Mouse (Mus musculus): ENCODE data around the gene Ahcyl2.

The Ahcyl2 gene

GRCm38 (mm10) chr6:29770672-29771321 is 3.0 kb downstream of the Ahcyl2 start:
- DNase-seq (ENCODE audit: low read depth) = no peak

DNA sequence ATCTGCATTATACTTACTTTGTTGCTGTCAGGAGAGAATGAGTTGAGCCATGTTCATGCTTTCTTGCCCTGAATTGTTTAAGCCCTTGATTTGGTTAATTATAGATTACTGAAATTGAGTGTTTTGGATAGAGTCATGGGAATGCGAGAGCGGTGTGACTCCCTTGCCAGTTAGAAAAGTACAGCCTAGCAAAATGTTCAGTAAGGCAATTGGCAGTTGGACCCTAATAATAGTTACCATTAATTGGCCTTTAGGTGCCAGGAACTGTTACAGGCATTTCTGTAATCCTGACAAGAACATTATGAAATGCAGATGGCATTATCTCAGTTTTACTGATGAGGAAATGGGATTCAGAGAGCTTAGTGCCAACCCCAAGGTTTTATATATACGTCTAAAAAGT is 4.4 kb downstream of the Ahcyl2 start:
- no peak for DNase-seq (ENCODE audit: low read depth)

- DNase-seq (ENCODE audit: low read depth) = no peak
Observed at GRCm38 (mm10) chr6:29774161-29774560, 6.3 kb downstream of the Ahcyl2 start.

DNA sequence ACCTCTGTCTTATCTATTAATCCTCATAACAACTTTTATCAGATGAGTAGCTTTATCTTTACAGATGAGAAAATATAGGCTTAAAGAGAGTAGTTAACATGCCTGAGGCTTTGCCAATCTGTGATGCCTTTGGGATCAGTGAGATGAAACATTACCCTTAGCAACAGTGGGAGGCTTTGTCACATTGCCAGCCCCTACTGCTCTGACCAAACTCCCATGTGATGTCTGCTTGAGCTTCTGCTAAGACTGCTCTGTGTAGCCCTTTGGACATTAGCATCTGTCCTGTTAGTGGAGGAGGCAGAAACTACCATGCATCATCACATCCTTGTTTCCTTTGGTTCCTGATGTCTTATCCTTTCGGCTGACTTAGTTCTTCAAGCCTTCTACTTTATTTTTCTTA is 7.8 kb downstream of the Ahcyl2 start:
- DNase-seq (ENCODE audit: low read depth) = no peak

DNA sequence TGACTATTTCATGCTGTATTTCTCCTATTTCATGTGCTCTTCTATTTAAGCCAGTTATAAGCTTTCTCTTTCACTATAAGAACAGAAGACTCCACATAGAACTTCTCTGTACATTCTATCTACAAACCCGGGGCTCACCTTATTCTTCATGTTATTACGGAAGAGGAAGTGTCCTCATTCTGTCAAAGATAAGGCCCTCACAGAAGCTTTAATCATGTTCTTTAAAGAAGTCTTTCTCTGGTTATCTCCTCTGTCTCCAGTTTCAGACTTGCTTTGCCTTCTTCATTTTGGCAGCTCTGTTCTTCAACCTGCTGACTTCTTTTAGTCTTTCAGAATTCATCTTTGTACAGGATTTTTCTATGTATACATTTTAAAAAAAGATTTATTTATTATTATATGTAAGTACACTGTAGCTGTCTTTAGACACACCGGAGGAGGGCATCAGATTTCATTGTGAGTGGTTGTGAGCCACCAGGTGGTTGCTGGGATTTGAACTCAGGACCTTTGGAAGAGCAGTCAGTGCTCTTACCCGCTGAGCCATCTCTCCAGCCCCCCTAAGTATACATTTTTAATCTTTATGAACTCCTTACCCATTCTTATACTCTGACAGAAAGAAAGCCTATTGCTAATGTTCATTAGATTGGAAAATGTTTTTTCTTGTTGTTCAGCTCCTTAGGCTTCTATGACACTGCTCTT is 8.9 kb downstream of the Ahcyl2 start:
- peak; percentile 31 for DNase-seq (ENCODE audit: low read depth)

DNA sequence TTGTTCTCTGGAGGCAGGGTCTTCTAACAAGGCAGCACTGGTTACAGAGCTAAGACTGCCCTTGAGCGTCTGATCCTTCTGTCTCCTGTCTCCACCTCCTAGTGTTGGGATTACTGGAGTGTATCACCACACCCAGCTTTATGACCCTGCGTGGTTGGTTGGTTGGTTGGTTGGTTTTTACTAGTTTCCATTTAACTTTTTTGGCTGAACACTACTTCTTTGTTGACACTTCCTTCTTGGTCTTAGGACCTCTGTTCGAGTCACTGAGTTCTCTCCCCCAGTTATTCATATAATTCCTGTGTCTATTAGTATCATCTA is 9.4 kb downstream of the Ahcyl2 start:
- DNase-seq (ENCODE audit: low read depth) = no peak

DNA sequence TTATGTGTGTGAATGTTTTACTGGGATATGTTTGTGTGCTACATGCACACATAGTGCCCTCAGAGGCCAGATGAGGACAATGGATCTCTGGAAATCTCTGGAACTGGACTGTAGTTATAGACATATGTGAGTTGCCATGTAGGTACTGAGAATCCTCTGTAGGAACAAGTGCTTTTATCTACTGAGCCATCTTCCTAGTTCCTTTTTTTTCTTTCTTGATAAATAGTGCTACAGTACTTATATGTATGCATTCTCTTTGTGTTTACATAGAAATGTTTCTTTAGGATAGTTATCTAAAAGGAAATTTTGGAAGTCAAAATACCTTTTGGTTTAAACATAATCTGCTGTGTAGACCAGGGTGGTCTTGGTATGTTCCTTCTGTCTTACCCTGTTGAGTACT is 12.3 kb downstream of the Ahcyl2 start:
- DNase-seq (ENCODE audit: low read depth) = no peak

- no peak for DNase-seq (ENCODE audit: low read depth)
Observed at GRCm38 (mm10) chr6:29780571-29780970, 12.8 kb downstream of the Ahcyl2 start.

DNA sequence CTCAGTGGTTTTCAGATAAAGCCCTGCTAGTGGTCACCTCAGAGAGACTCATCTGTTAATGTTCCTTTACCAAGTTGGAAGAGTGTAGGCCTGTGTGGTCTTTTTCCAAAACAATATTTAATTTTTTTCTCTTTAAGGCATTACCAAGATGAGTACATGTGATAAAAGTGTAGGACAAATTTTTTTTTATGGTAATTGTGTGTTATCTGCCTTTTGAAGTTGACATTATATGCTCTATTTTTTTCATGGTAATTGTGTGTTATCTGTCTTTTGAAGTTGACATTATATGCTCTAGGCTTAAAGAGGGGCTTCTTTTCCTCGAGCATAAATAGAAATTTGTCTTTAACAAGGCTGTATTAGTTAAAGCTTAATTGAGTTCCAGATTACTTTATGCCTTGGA is 14.4 kb downstream of the Ahcyl2 start:
- no peak for DNase-seq (ENCODE audit: low read depth)

DNA sequence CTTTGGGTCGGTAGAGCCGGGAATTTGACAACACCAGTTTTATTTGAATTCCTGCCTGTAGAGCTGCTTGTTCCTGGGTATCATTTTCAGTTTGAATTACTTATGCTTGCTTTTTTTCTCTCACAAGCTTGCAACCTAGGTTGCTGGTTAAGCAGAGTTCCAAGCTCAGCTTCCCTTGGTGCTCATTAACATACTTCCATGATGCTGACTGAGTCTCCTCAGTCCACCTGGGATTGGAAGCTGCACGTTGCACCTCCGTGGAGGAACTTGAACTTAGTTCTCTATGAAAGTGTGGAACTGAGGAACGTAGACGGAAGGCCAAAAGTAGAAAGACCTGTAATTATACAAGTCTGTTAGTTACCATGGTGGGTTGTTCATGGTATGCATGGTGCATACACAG is 16.1 kb downstream of the Ahcyl2 start:
- DNase-seq (ENCODE audit: low read depth) = no peak

DNA sequence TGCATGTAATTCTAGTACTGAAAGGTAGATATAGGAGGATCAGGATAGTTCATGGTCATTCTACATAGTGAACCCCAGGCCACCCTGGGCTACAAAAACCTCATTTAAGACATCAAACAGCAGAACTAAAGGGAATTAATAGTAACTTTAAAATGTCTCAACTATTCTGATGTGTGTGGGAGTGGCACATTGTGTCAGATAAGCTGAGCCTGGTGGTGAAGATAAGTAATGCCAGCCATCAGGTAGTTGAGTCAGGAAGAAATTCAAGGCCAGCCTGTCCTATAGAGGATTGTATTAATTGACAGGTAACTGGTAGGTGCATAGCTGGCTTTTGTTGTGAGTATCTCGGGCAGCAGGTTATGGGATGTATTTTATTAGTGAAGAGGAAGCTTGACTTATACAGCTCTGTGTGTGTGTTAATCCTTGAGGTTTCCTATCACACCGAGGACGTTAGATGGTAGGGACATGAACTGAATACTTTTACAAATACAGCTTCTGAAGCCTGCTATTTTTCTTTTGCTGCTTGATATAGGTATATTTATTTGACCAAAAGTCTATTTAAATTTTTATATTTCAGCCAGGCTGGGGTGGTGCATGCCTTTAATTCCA is 16.7 kb downstream of the Ahcyl2 start:
- DNase-seq (ENCODE audit: low read depth) = peak; percentile 68

DNA sequence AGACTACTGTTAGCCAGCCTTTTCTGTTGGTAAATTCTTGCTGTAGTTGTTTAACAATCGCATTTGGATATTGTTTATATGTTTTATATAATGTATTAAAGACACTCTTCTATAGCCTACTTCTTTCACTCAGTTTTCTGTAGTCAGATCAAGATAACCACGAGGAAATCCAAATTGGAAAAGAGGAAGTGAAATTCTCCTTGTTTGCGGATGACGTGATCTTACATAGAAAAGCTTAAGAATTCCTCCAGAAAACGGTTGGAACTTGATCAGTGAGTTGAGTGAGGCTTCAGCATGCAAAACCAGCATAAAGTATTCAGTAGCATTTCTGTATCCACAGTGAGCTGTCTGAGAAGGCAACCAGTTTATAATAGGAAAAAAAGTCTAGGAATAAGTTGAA is 17.9 kb downstream of the Ahcyl2 start:
- no peak for DNase-seq (ENCODE audit: low read depth)

- no peak for DNase-seq (ENCODE audit: low read depth)
Observed at GRCm38 (mm10) chr6:29788779-29789350, 21.1 kb downstream of the Ahcyl2 start.

DNA sequence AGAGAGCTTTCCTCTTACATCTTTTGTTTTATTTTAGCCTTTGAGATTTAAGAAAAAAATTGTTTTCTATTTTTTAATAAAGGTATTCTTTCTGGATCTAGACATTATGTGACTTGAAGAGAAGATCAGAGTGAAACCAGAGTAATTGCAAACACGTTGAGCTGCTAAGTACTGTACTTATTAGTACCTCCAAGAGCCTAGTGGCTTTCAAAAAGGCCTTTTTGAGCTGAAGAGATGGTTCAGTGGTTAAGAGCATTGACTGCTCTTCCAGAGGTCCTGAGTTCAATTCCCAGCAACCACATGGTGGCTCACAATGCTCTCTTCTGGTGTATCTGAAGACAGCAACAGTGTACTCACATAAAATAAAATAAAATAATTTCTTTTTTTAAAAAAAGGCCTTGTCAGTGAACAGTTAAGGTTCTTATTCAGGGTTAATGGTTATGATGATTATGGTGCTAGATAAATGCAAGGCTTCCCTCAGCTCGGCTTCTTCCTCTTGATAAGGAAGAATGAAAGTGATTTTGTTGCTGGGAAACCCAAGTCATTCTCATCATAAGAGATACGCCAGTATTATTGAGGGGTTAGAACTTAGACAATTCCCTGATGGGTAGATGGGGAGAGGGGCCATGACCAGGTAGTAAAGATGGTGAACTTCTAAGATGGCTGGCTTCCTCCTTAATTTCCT is 22.3 kb downstream of the Ahcyl2 start:
- DNase-seq (ENCODE audit: low read depth) = no peak

DNA sequence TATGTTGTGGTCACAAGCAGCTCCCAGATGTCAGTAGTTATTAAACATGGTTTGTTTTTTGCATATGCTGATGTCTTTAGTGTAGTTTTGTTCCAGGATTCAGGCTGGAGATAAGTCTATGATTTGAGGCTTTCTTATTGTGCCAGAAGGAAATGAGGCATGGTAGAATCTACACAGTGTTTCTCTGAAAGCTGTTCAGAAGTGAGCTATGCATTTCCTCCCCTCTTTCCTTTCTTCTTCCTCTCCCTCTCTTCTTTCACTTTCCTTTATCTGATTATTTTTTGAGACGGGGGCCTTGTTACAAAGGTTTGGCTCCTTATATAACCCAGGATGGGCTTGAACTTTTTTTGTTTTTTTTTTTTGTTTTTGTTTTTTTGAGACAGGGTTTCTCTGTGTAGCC is 25.7 kb downstream of the Ahcyl2 start:
- no peak for DNase-seq (ENCODE audit: low read depth)

DNA sequence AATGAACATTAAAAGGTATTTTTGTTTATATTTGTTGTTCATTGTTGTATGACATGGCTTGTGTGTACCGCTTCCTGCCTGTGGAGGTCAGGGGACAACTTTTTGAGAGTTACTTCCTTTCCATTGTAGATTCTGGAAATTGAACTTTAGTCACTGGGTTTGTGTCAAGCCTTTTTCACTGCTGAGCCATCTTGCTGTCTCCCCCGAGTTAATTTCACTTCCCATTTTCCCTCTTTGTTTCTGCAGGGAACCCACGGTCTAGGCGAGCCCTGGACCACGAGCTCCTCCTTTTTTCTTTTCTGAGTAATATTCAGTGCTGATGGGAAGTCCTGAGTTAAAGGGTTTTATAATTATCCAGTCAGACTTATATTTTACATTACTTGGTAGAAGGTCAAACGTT is 26.8 kb downstream of the Ahcyl2 start:
- DNase-seq (ENCODE audit: low read depth) = no peak

- DNase-seq (ENCODE audit: low read depth) = no peak
Observed at GRCm38 (mm10) chr6:29802979-29803378, 35.2 kb downstream of the Ahcyl2 start.

DNA sequence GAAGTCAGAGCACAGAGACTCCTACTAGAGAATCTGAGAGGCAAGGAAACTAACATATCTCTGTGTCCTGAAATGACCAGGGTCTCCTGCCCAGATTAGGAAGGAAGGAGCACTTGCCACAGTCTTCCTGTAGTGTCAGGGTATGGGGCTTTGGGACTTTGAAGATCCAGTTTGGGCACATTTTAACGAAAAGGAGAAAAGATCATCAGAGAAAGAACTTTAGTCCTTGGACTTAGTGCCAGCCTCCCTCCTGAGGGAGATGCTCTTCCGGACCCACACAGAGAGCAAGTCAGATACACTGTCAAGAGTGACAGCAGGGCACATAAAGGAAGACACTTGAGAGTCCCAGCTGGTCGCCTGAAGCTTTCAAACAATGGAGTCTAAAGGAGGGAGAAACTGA is 36.2 kb downstream of the Ahcyl2 start:
- DNase-seq (ENCODE audit: low read depth) = no peak

- DNase-seq (ENCODE audit: low read depth) = no peak
Observed at GRCm38 (mm10) chr6:29805381-29805780, 37.6 kb downstream of the Ahcyl2 start.

GRCm38 (mm10) chr6:29812076-29812475 is 44.3 kb downstream of the Ahcyl2 start:
- DNase-seq (ENCODE audit: low read depth) = no peak

DNA sequence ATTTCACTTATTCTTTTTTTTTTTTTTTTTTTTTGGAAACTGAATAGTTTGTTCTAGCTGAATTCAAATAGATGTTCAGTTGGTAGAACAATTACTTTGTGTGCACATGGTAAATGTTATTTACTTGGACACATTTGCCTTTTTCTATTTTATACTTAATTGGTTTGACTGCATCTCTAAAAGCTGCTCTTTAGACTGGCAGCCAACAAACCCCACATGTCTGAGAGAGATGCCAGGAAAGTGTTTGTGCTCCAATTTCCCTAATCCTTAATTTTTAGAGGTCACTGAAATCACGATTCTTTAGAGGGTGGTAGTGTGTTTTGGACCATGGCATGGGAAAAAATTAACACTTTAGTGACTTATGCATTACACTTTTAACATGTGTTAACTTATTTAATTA is 44.8 kb downstream of the Ahcyl2 start:
- DNase-seq (ENCODE audit: low read depth) = no peak

DNA sequence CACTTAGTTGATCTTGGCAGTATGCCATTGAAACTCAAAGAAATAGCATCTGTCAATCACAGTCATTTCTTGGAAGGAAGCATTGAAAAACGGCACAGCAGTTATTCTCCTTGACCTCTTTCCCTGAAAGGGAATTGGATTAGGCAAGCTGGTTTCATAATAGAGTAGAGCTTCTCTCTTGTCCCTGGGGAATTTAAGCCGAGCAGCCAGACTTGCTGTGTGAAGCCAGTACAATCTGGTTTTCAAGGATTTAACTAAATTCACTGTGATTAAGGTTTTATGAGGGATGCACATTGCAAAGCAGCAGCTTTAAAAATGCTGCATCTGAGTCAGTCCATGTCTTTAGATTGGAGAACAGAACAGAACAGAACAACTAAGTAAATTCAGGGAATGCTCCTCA is 46.8 kb downstream of the Ahcyl2 start:
- no peak for DNase-seq (ENCODE audit: low read depth)

DNA sequence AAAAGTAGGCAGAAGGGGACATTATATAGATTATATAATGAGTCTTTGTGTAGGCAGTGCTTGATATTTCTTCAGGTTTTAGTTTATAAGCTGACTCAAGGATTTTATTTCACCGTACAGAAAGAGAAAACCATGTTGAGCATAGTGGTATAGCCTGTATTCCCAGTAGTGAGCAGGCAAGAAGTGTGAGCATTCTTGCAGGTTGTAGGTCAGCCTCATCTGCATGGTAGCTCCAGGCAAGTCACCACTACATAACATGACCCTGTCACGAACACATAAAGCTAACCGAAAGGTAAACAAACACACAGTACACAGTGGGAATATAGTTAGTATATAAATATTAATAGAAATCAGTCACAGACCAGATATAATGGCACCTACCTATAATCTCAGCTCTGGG is 47.2 kb downstream of the Ahcyl2 start:
- no peak for DNase-seq (ENCODE audit: low read depth)

Data from c-Kit-positive CD71-positive TER-119-negative erythroid progenitor cells, embryonic 14.5 days (primary cell).